Comparison of ENCODE assay signal across 8 mouse cellular contexts in the genomic region with DNA sequence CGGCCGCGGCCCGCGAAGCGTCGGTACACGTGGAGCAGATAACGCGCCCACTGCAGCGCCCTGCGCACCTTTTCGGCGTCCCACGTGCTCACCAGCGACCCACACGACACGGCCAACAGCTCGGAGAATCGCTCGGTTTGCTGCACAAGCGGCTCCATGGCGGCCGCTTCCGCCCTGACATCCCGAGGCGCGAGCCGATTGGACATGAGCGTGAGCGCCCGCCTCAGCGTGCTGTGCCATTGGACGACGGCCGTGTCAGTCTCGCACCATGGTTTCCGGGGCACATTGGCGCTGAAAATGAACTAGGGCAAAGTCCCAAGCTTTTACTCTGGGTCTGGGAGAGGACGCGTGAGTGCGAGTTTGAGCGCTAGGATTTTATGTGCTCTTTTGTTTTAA. TPM values are rescaled to one million over a fixed set of nuclear protein-coding genes. Genes with fewer than 3 reads are reported as not detected.
DNase-seq lines count a peak whose midpoint lies in the region; ATAC-seq lines count a peak whose summit lies in the region.

A gene (minus strand): TSS at position 171 of the 396 bp plus-strand sequence.

- DNase-seq in adipocyte (ENCODE audit: low spot score) = peak; percentile 88
- DNase-seq in embryo, embryonic 10 days (ENCODE audit: low spot score) = peak; percentile 98
- DNase-seq in gastrocnemius, postnatal 10 days = peak; percentile 97
- DNase-seq in induced T-regulatory cell, adult 2 months (ENCODE audit: low read depth) = peak; percentile 98
- DNase-seq in left cerebral cortex, adult 9 months (ENCODE audit: low spot score in 2 of 2) = peak; percentile 89 to 99
- DNase-seq in right cerebral cortex, postnatal 14 days = peak; percentile 98
- DNase-seq in urinary bladder, postnatal 36 days (ENCODE audit: low spot score in 2 of 2) = peak; percentile 97 to 99

- ATAC-seq in megakaryocyte progenitor cell, adult 5-6 weeks (replicated peaks; ENCODE audit: poor library complexity) = peak; percentile 89

RNA-seq across cellular contexts. Expression of the gene that starts here (rescaled TPM):
- total RNA-seq in gastrocnemius, postnatal 10 days (2021) = 1 to 10 TPM; 2.8 to 4.1 TPM
- 11.0 and 11.3 TPM in 2 replicates for total RNA-seq in megakaryocyte progenitor cell, adult 5-6 weeks (2015)
- 8.7 and 9.5 TPM in 2 replicates for total RNA-seq in megakaryocyte progenitor cell, adult 5-6 weeks (2017)

Comparison
In these comparisons a context has a peak if more than half of its experiments do, and no peak if none do; other contexts are left out.
1. Peak in every context shown above with its lines: DNase-seq and ATAC-seq.